19 mouse cellular contexts compared by ENCODE assay signal in genomic region chr16:96514466-96514865, GRCm38 (mm10). TPM values are rescaled to one million over a fixed set of nuclear protein-coding genes. Genes with fewer than 3 reads are reported as not detected.
DNase-seq lines count a peak whose midpoint lies in the region; ATAC-seq and TF ChIP-seq lines count a peak whose summit lies in the region.
"Had no signal": no experiment of that assay in that cellular context is flagged by ENCODE, and none has a peak within 500 bp of the region (broad histone marks: within the 10 kb centered on the region; RNA-seq: fewer than 3 reads in every experiment).

No protein-coding gene starts in this region.

- no peak overlapping the region for H3K4me2 ChIP-seq in hindbrain, postnatal 0 days (ENCODE audit: low read depth, low read length)
- H3K4me2 ChIP-seq in hindbrain, embryonic 12.5 days (replicated peaks), result no peak overlapping the region
- H3K4me2 ChIP-seq: forebrain, embryonic 13.5 days; heart, embryonic 15.5 days; hindbrain, embryonic 15.5 days had no signal

- 73% methylated on average over 3 of the region's 3 CpGs for WGBS in heart, embryonic 10.5 days
- 66% methylated on average over 3 of the region's 3 CpGs for WGBS in hindbrain, postnatal 0 days
- WGBS in hindbrain, embryonic 12.5 days, result 72% methylated on average over 3 of the region's 3 CpGs

- H3K27ac ChIP-seq in heart, embryonic 10.5 days, result no peak overlapping the region
- no peak overlapping the region for H3K27ac ChIP-seq in hindbrain, postnatal 0 days
- no peak overlapping the region for H3K27ac ChIP-seq in hindbrain, embryonic 12.5 days
- H3K27ac ChIP-seq: embryonic facial prominence, embryonic 10.5 days; forebrain, embryonic 13.5 days; heart, embryonic 15.5 days; hindbrain, embryonic 15.5 days had no signal

- H3K36me3 ChIP-seq in heart, embryonic 10.5 days, result no peaks in the 10 kb centered on the region
- no peaks in the 10 kb centered on the region for H3K36me3 ChIP-seq in hindbrain, postnatal 0 days (ENCODE audit: insufficient read depth, low read length)
- no peaks in the 10 kb centered on the region for H3K36me3 ChIP-seq in hindbrain, embryonic 12.5 days
- H3K36me3 ChIP-seq: embryonic facial prominence, embryonic 10.5 days; heart, embryonic 15.5 days; hindbrain, embryonic 15.5 days had no signal

- ATAC-seq in hindbrain, postnatal 0 days, result 0 out of 2 replicates have a peak, but pooled peaks have one; percentile 27
- no peak for ATAC-seq in hindbrain, embryonic 12.5 days (ENCODE audit: low FRiP score)
- ATAC-seq: forebrain, embryonic 13.5 days; forebrain, postnatal 0 days had no signal

- no peaks in the 10 kb centered on the region for H3K9me3 ChIP-seq in heart, embryonic 10.5 days
- no peaks in the 10 kb centered on the region for H3K9me3 ChIP-seq in hindbrain, postnatal 0 days (ENCODE audit: low read length)
- H3K9me3 ChIP-seq in hindbrain, embryonic 12.5 days (replicated peaks), result no peaks in the 10 kb centered on the region
- H3K9me3 ChIP-seq: embryonic facial prominence, embryonic 10.5 days; forebrain, embryonic 13.5 days; heart, embryonic 15.5 days; hindbrain, embryonic 15.5 days had no signal

- no peak overlapping the region for H3K9ac ChIP-seq in hindbrain, postnatal 0 days (replicated peaks; ENCODE audit: low read length)
- no peak overlapping the region for H3K9ac ChIP-seq in hindbrain, embryonic 12.5 days
- H3K9ac ChIP-seq: forebrain, embryonic 13.5 days; forebrain, postnatal 0 days; heart, embryonic 15.5 days; hindbrain, embryonic 15.5 days had no signal

- peaks cover 29% of the 10 kb centered on the region for H3K4me1 ChIP-seq in heart, embryonic 10.5 days
- peaks cover 4% of the 10 kb centered on the region; the same call in 1 of the 2 replicates for H3K4me1 ChIP-seq in hindbrain, postnatal 0 days (ENCODE audit: insufficient read depth, low read length)
- H3K4me1 ChIP-seq in hindbrain, embryonic 12.5 days, result 0 out of 2 replicates have a peak, but pooled peaks cover 2% of the 10 kb centered on the region
- H3K4me1 ChIP-seq: hindbrain, embryonic 15.5 days had no signal

- peak; percentile 7 for DNase-seq in gastrocnemius, adult 18-20 months (ENCODE audit: low spot score)
- DNase-seq in gastrocnemius, postnatal 4 days (ENCODE audit: low spot score in 2 of 2), result no peak
- peak; percentile 3 to 21 for DNase-seq in heart, adult 9 months (ENCODE audit: low spot score in 2 of 2)
- DNase-seq in heart, embryonic 10.5 days (ENCODE audit: low spot score), result no peak
- DNase-seq in hindbrain, postnatal 0 days (ENCODE audit: low spot score), result no peak
- peak; percentile 52 for DNase-seq in gastrocnemius, postnatal 25 days
- DNase-seq: adrenal gland, postnatal 10 days; cerebellum, adult 18-20 months; cerebellum, adult 9-11 months; forebrain, postnatal 0 days; kidney, adult 11 months; kidney, adult 9 months had no signal

- no peak for TF ChIP-seq CTCF in hindbrain, postnatal 0 days (IDR thresholded peaks at IDR 0.05; ENCODE audit: low read depth)

- H3K27me3 ChIP-seq in heart, embryonic 10.5 days (ENCODE audit: insufficient read depth, poor library complexity, severe bottlenecking), result no peaks in the 10 kb centered on the region
- H3K27me3 ChIP-seq in hindbrain, postnatal 0 days (ENCODE audit: insufficient read depth, low read length), result no peaks in the 10 kb centered on the region
- 0 out of 2 replicates have a peak, but pooled peaks cover 3% of the 10 kb centered on the region for H3K27me3 ChIP-seq in hindbrain, embryonic 12.5 days
- H3K27me3 ChIP-seq: forebrain, embryonic 13.5 days; heart, embryonic 15.5 days; hindbrain, embryonic 15.5 days had no signal

- H3K4me3 ChIP-seq in heart, embryonic 10.5 days, result no peak overlapping the region
- H3K4me3 ChIP-seq in hindbrain, postnatal 0 days (ENCODE audit: low read length), result no peak overlapping the region
- no peak overlapping the region for H3K4me3 ChIP-seq in hindbrain, embryonic 12.5 days
- H3K4me3 ChIP-seq: embryonic facial prominence, embryonic 10.5 days; forebrain, embryonic 13.5 days; heart, embryonic 15.5 days; hindbrain, embryonic 15.5 days had no signal

RNA-seq across cellular contexts. Expression of gene Pcp4, which starts 47.1 kb away (rescaled TPM):
- not detected for total RNA-seq in gastrocnemius, adult 18-20 months (2021)
- not detected for total RNA-seq in gastrocnemius, postnatal 4 days (2021)
- polyA plus RNA-seq in heart, embryonic 10.5 days (2016; fragmentation: Nextera tagmentation; extraction: Ambion mirVana), result 2.5 and 5.5 TPM in 2 replicates
- 213 and 218 TPM in 2 replicates for total RNA-seq in hindbrain, postnatal 0 days (2014; rRNA removed)
- 753 and 804 TPM in 2 replicates for polyA plus RNA-seq in hindbrain, postnatal 0 days (2015; fragmentation: Nextera tagmentation; extraction: Ambion mirVana)
- polyA plus RNA-seq in hindbrain, embryonic 12.5 days (2016; fragmentation: Nextera tagmentation; extraction: Ambion mirVana), result 97.1 and 116 TPM in 2 replicates
- total RNA-seq in gastrocnemius, postnatal 25 days (2021), result under 1 TPM; 0.46 to 0.94 TPM
- total RNA-seq: hematopoietic stem cell, adult 5-6 weeks; MEL had no signal

Comparison
In these comparisons a context has a peak if more than half of its experiments do, and no peak if none do; other contexts are left out.
1. DNase-seq: peak in gastrocnemius, adult 18-20 months (single experiment), heart, adult 9 months (2 of 2) and gastrocnemius, postnatal 25 days (single experiment); none in gastrocnemius, postnatal 4 days (0 of 2), heart, embryonic 10.5 days (single experiment) and hindbrain, postnatal 0 days (single experiment).
2. RNA of gene Pcp4, which starts 47.1 kb away (total RNA-seq): 213 to 218 TPM in hindbrain, postnatal 0 days; 0.46 to 0.94 TPM in gastrocnemius, postnatal 25 days, not detected in gastrocnemius, postnatal 4 days and not detected in gastrocnemius, adult 18-20 months; every median in the first group is over 100 times any median in the second.